Mouse (Mus musculus) embryonic fibroblast, embryonic 13.5 days (primary cell): ENCODE data around the gene Slc16a8.

ENCODE experiments used
- CTCF ChIP-seq: IDR thresholded peaks from 2 replicates; pipeline ENCODE4 v1.5.1; 2011; ENCODE audit warnings: mild to moderate bottlenecking, control low read depth, low read length, moderate library complexity, borderline replicate concordance; ENCODE audit not compliant: insufficient read depth
- POLR2A ChIP-seq: IDR thresholded peaks from 2 replicates; pipeline ENCODE4 v1.6.1; 2011; ENCODE audit warnings: low read depth, mild to moderate bottlenecking, control low read depth, low read length, moderate library complexity

DNA sequence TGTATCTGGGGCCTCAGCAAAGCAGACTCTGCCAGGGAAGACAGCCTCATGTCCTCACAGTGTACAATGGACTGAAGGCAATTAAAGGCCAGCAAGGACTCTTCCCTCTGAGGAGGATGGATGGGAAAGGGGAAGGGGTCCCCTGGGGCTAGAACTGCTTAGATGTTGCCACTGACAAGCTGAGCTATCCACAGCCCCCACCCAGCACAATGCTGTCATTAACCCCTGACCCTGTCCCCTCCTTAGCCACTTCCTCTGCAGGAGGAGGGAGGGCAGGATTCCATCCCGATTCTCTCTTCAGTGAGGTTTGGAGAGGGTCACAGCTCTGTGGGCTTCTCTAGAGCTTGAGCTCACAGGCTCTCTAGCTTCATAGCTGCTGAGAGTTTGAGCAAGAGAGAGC lies 35.0 kb downstream of the Slc16a8 start:
- TF ChIP-seq CTCF (no peak), POLR2A (no peak)
